Mouse (Mus musculus) natural killer cell, adult 2 months (primary cell): ENCODE measurements at regions not wholly inside any gene's neighbourhood (a gene's known extent, or its start where the extent isn't known, plus 50 kb on each side); places are given as distances from the start of the nearest gene placed in this dataset.

ENCODE experiments used
- DNase-seq, 2 experiments: peaks; one replicate each; pipeline ENCODE4 v3.0.0; 2022; ENCODE audit warnings: low spot score in 2 of 2

DNA sequence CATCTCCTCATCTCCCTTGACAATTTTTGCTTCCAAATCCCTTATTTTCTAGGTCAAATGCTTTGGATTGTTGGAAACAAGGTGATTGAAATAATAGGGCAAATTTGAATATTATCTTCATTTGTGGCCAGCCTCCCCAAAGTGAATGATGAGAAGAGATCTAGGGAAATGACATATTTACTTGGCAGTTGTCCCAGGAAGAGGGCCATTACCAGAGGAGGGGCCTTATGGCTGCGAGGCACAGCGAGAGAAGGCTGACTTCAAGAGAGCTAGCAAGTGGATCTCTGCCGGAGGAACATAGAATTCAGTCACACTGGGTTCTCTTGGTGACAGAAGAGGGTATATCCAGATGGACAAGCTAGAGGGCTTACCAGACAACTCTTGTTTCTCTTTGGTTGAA is 390.9 kb downstream of the Rps24 start:
- DNase-seq = no peak

DNA sequence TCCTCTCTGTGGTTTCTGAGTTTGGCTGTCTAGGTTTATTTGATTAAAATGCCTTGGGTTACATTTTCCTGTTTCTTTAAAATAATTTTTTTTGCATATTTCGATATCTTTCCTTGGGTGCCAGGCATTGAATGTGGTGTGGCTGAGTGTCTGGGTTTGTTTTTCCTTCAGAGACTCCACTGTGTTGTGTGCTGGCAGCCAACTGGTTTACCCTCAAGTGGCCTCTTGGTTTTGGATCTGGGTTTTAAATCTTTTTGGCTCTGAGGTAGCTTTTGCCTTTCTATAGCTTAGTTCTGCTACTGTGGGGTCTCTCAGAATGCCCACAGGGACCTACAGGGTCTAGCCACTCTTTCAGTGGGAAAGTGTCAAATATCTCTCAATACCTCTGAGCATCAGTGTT is 399.2 kb downstream of the Rps24 start:
- no peak for DNase-seq

DNA sequence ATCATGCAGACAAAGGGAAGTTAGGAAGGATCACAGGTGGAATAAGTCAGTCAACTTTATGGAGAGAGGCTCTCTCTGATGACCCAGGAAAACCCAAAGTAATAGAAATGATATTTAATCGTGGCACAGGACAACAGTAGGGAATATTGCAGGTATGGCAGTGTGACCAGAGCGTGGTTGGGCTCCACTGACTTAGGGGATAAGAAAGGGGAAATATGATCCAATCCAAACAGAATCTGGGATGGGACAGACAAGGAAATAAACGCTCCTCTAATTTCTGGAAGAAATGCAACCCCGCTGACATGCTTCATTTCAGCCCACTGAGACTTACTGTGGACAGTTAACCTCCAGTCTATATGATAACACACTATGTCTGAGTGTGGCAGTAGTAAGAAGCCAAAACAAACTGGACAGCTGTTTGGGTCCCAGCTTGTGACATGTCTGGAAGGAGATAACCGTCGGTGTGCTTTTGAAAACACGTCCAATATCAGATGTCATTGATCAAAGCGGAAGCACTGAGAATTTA is 400.0 kb downstream of the Rps24 start:
- no peak for DNase-seq

DNA sequence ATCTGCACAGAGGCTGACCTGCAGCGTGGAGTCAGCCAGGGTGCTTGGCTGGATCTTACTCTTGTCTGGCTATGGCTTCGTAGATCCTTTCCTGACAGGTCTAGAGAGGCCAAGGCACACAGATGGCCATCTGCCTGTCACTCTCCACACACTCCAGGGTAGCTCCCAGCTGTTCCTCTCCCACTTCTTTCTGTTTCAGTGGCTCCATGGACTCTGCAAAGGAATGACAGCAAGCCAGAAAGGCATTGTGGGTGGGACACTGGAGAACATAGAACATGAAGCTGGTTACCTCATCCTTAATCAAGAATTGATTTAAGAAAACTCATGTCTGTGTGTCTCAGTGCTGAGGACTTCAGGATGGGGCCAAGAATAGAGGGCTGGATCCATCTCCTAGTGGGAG is 403.9 kb downstream of the Rps24 start:
- no peak for DNase-seq

DNA sequence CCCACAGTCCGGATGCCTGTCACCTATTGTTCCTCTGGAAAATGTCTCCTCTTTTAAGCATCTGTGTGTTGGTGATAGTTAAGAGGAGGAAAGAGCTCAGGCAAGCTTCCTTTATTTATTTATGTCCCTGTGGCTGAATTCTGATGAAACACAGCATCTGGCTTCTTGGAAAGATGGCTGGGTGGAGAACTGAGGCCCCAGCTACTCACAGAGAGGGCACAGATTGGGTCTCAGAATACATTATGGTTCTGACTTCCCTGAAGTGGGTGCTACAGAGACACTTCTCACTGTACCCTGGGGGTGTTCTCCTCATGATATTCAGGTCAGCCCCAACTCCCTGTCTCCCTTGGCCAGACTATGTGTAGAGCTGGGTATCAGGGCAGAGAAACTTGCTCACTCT is 408.3 kb downstream of the Rps24 start:
- no peak for DNase-seq

DNA sequence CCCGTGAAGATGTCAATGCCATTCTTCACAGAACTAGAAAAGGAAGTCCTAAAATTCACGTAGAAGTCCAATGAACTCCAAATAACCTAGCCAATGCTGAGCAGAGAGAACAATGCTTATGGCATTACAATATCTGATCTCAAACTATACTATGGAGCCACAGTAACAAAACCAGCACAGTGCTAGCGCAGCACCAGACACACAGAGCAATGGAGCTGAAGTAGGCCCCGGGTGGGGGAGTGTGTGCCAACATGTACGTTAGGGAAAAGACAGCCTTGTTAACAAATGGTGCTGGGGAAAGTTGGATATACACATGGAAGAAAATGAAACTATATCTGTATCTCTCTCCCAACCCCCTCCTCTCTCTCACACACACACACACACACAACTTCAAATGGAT is 409.8 kb downstream of the Rps24 start:
- no peak for DNase-seq

DNA sequence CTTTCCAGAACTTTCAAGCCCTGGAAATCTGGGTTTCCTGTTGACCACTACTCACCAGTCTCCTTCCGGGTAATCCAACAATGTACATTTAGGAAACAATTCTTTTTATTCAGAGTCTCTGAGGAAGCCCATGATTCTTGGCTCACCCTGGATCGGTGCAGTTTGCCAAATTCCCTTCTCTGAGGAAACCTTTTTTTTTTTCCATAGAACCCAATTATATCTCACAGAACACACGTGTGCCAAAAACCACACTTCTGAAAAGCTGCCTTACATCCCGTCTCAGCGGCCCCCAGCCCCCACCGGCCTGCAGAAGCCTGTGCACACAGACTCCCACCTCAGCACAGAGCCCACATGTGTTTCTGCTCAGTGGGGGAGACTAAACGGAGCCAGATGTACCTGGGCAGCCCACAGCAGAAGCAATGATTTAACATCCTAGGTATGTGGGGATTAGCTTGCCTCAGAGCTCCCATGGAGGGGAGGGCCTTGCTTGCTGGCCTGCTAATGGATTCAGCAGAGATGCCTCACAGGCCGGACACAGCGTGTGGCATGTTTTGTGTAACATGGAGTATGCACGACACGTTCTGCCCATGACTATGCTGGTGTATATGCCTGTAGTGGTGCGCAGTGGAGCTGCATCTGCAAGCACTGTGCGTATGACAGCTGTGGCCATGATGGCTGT is 413.7 kb downstream of the Rps24 start:
- no peak for DNase-seq

DNA sequence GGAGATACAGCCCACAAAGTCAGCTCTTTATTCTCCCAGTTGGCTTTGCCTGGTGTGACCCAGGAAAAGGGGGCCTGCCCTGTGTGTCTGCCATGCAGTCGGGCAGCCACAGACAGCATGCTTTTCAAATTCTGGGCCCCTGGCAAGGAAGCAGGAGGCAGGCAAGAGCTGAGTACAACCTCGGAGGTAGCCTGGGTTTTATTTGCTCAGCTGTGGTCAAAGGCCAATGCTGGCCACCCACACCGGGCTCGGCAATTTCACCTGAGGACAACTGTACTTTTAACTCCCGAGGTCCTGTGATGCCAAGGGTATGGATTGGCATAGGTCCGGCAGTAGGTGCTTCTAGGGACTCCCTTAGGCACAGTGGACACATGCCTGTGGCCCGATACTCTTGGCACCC is 414.8 kb downstream of the Rps24 start:
- no peak for DNase-seq

DNA sequence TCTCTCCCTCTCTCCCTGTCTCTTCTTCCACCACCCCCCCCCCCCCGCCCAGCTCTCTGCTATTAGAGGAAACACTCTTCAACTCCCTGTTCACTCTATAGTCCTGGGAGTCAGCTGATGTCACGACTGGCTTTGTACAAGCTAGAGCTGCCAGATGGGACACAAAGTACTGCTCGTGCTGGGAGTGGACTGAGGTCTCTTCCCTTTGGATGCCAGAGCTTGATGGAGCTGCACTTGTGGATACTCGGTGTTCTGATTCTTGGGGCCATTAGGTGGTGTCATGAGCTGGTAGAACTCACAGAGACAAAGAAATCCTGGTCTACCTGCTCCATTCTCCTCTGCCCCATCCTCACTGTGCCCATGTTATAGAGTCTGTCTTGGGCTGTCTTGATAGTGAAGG is 415.9 kb downstream of the Rps24 start:
- DNase-seq = no peak

DNA sequence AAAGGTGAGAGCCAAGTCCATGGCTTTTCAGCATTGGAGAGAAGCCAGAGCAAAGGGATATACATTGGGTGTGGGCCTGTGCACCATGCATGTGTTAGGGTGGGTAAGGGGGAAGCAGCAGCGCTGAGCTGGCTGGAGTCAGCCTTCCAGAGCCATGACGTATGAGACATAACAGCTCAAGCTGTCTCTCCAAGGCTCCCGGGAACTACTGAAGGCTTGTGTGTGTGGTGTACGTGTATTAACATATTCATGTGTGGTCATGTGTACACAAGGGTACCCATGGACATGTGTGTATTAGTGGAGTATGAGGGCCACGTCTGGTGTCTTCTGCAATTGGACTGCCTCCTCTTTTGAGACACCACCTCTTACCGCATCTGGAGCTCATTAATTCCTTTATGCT is 417.8 kb downstream of the Rps24 start:
- DNase-seq = no peak

DNA sequence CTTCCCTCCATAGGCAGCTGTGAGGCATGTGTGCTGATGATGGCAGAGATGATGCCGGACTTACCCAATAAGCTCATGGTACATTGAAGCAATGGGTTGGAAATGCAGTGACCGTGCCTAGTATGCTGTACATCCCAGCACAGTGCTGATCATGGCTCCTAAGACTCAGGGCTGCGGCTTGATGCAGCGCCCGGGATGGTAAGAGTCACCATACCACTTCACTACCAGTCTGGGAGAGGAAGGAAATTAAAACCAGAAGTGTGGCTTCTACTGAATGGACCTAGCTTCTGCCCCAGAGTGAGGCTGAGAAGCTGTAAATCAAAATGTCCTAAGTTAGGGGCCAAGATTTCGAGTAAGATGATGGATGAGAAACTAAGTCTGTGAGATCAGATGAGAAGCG is 420.0 kb downstream of the Rps24 start:
- no peak for DNase-seq

DNA sequence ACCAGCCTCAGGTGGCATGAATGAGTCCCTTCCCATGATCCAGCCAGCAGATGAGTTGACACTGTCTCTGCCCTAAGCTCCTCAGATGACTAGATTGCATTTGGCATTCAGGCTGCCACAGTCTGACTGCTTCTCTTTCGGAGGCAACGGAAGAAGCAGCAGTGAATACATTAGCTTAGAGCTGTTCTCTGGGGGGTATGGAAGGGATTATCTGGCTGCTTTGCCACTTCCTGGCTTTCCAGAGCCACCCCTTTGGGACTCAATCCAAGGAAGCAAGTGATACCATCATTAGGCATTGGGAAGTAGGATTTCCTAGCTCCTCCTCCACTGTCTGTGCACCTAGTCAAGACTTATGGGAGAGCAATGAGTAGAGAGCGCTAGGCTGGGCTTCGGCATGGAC is 421.5 kb downstream of the Rps24 start:
- no peak for DNase-seq

DNA sequence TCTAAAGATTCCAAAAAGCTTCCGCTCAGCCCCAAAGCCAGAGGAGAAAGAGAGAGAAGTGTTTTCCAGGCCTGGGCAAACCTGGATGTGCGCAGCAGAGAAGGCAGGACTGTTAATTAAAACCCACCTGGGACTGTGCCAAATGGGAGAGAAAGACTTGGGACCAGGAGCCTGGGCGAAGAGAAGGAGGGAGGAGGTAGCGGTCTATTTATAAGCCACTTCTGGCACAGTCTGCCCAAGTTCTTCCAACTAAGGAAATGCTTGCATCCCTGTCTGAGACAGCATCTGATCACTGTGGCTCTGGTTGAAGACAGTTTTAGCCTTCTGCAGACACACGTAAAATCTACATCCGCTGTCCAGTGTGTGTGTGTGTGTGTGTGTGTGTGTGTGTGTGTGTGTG is 424.7 kb downstream of the Rps24 start:
- no peak for DNase-seq

DNA sequence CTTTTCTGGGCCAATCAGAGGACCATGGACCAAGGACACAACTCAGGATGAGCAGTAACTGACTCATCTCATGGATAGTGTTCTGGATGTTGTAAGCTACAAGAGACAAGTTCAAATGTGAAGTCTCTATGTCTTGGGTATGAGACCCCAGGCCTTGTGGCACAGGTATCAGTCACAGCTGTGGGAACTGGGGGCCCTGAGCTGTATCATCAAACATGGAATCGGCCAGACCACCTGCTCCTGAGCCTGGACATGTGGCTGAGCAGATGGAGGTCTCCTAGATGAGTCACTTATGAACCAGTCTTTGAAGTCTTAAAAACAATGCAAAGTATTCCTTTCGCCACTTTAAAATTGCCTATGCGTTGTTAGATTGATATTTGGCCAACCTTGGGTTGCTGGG is 432.1 kb downstream of the Rps24 start:
- no peak for DNase-seq

DNA sequence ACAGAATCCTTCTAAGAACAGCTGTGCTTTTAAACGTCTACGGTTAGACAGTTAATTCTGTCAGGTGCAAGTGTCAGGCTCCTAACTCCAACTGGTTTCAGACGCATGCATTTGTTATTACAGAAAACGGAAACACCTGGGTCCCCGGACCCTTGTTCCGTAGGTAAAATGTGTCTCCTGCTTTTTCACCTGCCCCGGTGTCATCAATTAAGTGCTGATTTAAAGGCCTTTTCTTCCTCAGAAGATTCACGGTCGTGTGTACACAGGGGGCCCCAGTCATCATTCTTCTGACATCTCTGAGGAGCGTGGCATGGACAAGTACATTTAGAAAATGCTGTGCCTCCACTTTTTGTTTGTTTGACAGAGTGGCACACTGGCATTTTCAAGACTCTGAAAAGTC is 435.1 kb downstream of the Rps24 start:
- DNase-seq = no peak

DNA sequence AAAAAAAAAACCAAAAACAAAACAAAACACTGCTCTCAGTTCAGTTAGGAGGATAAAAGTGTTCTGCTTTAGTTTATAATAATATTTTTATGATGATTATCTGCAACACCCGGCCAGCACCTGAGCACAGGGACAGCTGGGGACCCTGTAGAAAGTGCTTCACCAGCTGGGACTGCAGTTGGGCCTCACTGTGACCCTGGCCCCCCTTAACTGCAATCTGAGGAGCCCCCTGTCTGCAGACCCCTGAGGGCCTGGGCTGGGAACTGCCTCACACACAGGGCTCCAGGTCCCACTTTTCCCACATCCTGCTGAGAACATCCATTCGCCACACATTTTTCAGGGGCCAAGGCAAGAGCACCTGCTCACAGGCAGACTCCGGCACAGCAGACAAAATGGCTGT is 437.6 kb downstream of the Rps24 start:
- DNase-seq = no peak

DNA sequence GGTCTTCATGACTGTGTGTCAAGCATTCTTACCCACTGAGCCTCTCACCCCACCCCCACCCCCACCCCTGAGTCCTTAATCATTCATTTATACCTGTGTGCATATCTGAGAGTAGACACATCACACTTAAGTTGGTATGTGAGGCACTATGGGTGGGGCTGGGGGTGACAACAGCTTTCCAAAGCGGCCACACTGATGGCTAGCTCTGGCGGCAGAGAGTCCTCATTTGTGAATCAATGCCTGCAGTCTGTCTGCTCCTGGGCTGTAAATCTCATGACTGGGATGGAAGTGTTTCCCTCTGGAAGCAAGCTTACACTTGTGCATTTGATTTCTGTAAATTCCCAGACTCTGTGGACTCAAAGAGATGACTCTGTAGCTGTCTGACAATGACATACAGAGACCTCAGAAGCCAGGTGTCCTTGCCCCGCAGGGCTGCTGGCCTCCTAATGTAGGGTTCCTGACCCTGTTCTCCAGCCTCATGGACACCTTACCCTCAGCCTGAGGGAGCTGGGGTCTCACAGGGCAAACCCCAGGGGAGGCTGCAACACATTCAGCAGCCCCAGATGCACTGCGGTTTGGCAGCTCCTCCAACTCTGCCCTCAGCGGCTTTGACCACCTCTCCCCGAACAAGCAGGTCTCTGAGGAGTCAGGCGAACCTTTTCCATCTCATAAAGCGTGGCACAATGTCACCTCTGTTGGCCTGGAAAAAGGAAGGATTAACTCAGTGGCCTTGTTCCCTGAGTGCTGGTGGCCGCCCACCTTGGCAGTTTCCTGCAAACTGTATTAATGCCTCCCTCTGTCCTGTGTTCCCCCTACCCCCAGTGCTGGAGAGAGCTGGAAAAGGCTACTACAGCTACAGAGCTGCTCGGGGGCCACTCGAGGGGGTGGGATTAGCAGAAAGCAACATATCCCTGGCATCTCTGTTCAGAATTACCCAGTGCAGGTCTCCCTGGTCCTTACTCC is 439.4 kb downstream of the Rps24 start:
- no peak for DNase-seq

DNA sequence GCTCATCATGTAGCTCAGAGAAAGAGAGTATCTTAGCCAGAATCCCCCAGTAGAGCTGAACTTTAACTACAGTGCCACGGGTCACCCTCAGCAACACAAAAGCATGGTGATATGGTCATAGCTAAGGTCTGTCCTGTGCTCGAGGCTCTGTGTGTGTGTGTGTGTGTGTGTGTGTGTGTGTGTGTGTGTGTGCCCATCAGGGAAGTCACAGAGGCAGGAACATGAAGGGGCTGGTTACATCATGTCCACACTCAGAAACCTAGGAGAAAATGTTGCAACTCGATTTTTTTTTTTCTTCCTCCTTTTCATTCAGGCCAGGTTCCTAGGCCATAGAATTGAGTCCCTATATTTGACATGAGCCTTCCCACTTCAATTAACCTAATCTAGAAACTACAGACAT is 441.8 kb downstream of the Rps24 start:
- DNase-seq = no peak

DNA sequence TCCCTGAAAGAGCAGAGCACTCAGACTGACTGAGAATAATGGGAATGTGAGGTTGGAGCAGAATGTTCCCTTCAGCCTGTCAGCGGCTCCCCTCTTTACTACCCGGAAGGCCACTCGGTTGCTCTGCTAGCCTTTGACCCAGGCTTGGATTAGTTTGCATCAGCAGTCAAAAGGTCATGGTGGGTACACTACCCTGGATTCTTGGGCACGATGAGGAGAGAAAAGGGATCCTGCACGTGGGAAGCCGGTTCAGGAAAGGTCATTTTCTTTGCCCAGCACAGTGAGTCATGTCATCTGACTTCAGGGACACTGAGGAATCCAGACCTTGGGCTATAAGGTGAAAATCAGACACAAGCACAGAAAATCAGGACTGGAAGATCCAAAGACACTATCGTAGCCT is 443.3 kb downstream of the Rps24 start:
- no peak for DNase-seq

DNA sequence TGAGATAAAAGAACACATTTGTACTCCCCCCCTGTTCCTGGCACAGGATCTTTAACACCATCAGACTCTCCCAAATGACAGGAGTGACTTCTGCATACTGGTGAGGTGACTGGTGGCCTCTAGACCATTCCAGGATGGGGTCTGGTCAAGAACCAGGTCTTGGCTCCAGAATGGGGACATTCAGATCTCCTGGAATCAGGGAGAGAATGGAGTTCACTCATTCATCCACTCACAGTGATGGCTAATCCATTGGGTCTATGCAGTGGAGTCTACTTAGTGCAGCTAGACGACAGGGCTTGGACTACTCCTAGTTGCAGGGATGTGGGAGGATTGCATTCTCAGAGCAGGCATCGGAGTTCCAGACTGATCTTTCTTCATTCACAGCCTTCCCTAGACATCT is 451.0 kb downstream of the Rps24 start:
- DNase-seq = no peak

DNA sequence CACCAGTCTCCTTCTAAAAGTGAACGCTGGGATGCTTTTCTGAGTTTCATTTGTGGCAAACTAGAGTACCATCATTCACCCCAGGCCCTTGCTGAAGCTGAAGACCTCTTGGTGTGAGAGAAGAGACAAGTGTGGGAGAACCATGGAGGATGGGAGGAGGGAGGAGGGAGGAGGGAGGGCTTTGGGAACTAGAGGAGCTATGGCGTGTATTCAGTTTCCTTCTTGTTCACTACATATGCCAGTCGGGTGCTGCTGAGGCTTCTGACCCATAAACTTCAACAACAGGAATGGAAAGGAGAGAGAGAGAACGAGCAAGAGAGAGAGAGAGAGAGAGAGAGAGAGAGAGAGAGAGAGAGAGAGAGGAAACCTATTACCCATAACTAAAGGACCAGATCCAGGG is 452.1 kb downstream of the Rps24 start:
- DNase-seq = no peak

DNA sequence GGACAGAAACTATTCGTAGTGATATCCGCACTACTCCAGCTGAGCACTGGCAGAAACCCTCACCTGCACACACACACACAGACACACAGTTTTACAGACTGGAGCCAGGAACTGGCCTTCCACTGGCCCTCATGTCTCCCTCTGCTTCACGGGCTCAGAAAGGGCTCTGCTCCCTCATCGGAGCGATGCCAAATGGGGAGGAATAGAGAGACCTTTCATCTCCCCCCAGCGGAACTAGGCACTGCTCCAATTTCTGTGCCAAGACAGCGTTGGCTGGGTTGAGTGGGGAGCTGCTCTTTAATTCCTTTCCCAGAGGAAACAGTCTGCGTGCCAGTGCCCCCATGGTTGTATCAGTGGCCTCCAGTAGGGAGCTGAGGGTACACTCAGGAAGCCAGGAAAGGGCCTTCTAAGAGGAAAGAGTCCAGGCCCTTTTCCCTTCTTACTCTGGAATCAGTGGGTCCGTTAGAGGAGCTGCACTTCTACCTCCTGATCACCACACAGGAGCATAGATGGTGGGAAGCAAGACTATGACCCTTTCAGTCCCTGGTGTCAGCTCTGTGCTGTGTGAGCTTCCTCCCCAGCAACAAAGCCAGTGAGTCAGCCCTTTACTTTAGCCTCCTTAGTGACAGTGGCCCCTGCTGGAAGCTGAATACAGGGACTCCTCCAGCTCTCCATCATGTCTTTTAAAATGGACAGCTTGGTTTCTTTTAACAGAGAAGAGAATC is 452.7 kb downstream of the Rps24 start:
- no peak for DNase-seq
